Mouse (Mus musculus) cortical plate, adult 2 months (tissue): ENCODE measurements around the gene Rassf7.

Experiments
- CTCF ChIP-seq: fragments of 200-500 bp; IDR thresholded peaks from 2 replicates; pipeline ENCODE4 v1.5.1; 2011; ENCODE audit warnings: mild to moderate bottlenecking, control low read depth, low read length; ENCODE audit not compliant: insufficient read depth; ENCODE audit errors: extremely low read depth
- POLR2A ChIP-seq: fragments of 200-500 bp; IDR thresholded peaks from 2 replicates; pipeline ENCODE4 v1.6.1; 2011; ENCODE audit warnings: mild to moderate bottlenecking, low read length, control low read depth; ENCODE audit not compliant: insufficient read depth; ENCODE audit errors: extremely low read depth

- no peak for TF ChIP-seq CTCF
- no peak for TF ChIP-seq POLR2A
Measured at GRCm38 (mm10) chr7:141229702-141230101, 14.0 kb downstream of the Rassf7 start.
